Mouse (Mus musculus): ENCODE measurements around the gene Zfp300. TPM values are rescaled to one million over a fixed set of nuclear protein-coding genes. Genes with fewer than 3 reads are reported as not detected.

The Zfp300 gene
- 2.2 and 2.4 TPM in 2 replicates for polyA plus RNA-seq (2016; fragmentation: Nextera tagmentation; extraction: Ambion mirVana)

GRCm38 (mm10) chrX:21088983-21089866 lies at the start of gene Zfp300:
Gene Zfp300 (minus strand): TSS chrX:21089527.
- Histone ChIP-seq H3K4me1 (no peaks in the 10 kb centered on the region), H3K27ac (replicated peaks) (peak within 1 kb of the TSS; percentile 74), H3K4me3 (peak within 1 kb of the TSS; percentile 55), H3K36me3 (no peaks in the 10 kb centered on the region), H3K27me3 (ENCODE audit: low read depth, poor library complexity, severe bottlenecking) (no peaks in the 10 kb centered on the region), H3K9me3 (replicated peaks) (no peaks in the 10 kb centered on the region; the same call in 1 of the 2 replicates)
- peak; percentile 50 for DNase-seq (ENCODE audit: low spot score)
- WGBS, result 17% methylated on average over 27 of the region's 27 CpGs

- WGBS, result 87% methylated on average over 4 of the region's 4 CpGs
Measured at GRCm38 (mm10) chrX:21115520-21115919, 26.2 kb upstream of the Zfp300 start, which contains the start of gene Ssxa1. Gene Ssxa1 (plus strand): TSS chrX:21115820.

DNA sequence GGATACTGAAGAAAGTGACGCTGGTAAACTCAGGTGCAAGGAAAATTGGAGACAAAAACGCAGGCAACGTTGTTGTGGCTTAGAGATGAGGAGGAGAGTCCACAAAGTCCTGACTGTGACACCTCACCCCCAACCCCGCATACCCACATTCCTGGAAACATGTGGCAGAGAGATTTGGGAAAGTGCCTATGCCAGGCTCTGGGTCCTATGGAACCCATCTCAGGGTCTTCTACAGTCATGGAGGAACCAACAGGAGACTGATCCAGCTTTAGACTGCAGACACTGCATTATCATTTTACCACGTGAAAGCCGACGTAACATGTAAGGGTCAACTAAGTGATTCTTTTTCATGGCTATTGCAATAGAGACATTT lies 526 bp upstream of the Zfp300 start:
- Histone ChIP-seq H3K9me3 (replicated peaks) (no peaks in the 10 kb centered on the region), H3K4me1 (no peaks in the 10 kb centered on the region), H3K27me3 (ENCODE audit: low read depth, poor library complexity, severe bottlenecking) (no peaks in the 10 kb centered on the region), H3K36me3 (no peaks in the 10 kb centered on the region), H3K4me3 (peak overlapping the region; percentile 55), H3K27ac (replicated peaks) (peak overlapping the region; percentile 74; the same call in 1 of the 2 replicates)
- 56% methylated on average over 7 of the region's 7 CpGs for WGBS
- DNase-seq (ENCODE audit: low spot score), result no peak

More at GRCm38 (mm10) chrX:21115520-21115919, 26.2 kb upstream of the Zfp300 start, which contains the start of gene Ssxa1:
- Histone ChIP-seq H3K36me3 (no peaks in the 10 kb centered on the region), H3K9me3 (replicated peaks) (no peaks in the 10 kb centered on the region), H3K27ac (replicated peaks) (no peak within 1 kb of the TSS), H3K27me3 (ENCODE audit: low read depth, poor library complexity, severe bottlenecking) (no peaks in the 10 kb centered on the region), H3K4me3 (no peak within 1 kb of the TSS), H3K4me1 (no peaks in the 10 kb centered on the region)
- no peak for DNase-seq (ENCODE audit: low spot score)

GRCm38 (mm10) chrX:21088645-21088982 lies 713 bp downstream of the Zfp300 start:
- H3K4me3 ChIP-seq, result peak overlapping the region; percentile 55
- H3K4me1 ChIP-seq, result no peaks in the 10 kb centered on the region
- no peak for DNase-seq (ENCODE audit: low spot score)
- no peaks in the 10 kb centered on the region; the same call in 1 of the 2 replicates for H3K9me3 ChIP-seq (replicated peaks)
- H3K36me3 ChIP-seq, result peaks cover 2% of the 10 kb centered on the region; the same call in 1 of the 2 replicates
- WGBS, result 34% methylated on average over 6 of the region's 6 CpGs
- peak overlapping the region; percentile 74 for H3K27ac ChIP-seq (replicated peaks)
- no peaks in the 10 kb centered on the region for H3K27me3 ChIP-seq (ENCODE audit: low read depth, poor library complexity, severe bottlenecking)

DNA sequence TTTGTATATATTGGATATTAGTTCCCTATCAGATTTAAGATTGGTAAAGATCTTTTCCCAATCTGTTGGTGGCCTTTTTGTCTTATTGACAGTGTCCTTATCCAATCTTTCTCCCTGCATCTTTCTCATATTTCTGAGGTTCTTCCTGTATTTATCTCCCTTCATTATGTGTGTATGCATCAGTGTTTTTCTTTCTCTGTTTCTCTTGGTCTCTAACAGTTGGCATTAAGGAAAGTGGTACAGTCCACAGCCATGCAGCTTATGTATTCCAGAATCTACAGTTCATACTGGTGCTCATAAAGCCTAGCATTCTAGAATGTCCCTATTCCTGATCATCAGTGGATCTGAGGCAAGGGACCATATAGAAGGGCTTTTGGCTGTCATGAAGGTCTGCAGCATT lies 21.2 kb downstream of the Zfp300 start, which contains the start of gene Spaca5:
TSS of gene Spaca5 (plus strand) at position 301 of the 400 bp plus-strand sequence.
- Histone ChIP-seq H3K27me3 (ENCODE audit: low read depth, poor library complexity, severe bottlenecking) (no peaks in the 10 kb centered on the region), H3K9me3 (replicated peaks) (peaks cover 2% of the 10 kb centered on the region; the same call in 1 of the 2 replicates), H3K4me1 (no peaks in the 10 kb centered on the region), H3K36me3 (no peaks in the 10 kb centered on the region), H3K27ac (replicated peaks) (no peak within 1 kb of the TSS), H3K4me3 (no peak within 1 kb of the TSS)
- DNase-seq (ENCODE audit: low spot score), result no peak

DNA sequence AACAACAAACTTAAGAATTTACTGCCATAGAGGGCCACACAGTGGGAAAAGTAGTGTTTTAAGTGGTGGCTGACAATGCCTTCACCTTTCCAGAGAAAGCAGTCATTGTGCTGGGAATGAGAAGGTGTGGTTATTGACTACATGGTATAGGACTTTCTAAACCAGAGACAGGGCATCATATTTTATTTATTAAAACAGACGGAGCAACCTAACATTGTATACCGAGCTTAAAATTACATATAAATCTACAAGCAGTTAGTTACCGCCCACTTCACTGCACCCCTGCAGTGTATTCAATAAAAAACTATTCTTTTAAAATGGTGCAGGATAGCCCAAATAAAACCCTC lies 26.8 kb downstream of the Zfp300 start:
- Histone ChIP-seq H3K36me3 (no peaks in the 10 kb centered on the region), H3K27ac (replicated peaks) (peak overlapping the region; percentile 76), H3K9me3 (replicated peaks) (0 out of 2 replicates have a peak, but pooled peaks cover 2% of the 10 kb centered on the region), H3K27me3 (ENCODE audit: low read depth, poor library complexity, severe bottlenecking) (no peaks in the 10 kb centered on the region), H3K4me1 (no peaks in the 10 kb centered on the region), H3K4me3 (peak overlapping the region; percentile 58)
- no peak for DNase-seq (ENCODE audit: low spot score)
- WGBS, result 80% methylated on average over 3 of the region's 3 CpGs

- H3K4me3 ChIP-seq, result peak within 1 kb of the TSS; percentile 58
- no peaks in the 10 kb centered on the region for H3K4me1 ChIP-seq
- peak; percentile 69 for DNase-seq (ENCODE audit: low spot score)
- peak within 1 kb of the TSS; percentile 76 for H3K27ac ChIP-seq (replicated peaks)
- no peaks in the 10 kb centered on the region for H3K27me3 ChIP-seq (ENCODE audit: low read depth, poor library complexity, severe bottlenecking)
- no peaks in the 10 kb centered on the region for H3K36me3 ChIP-seq
- 0 out of 2 replicates have a peak, but pooled peaks cover 2% of the 10 kb centered on the region for H3K9me3 ChIP-seq (replicated peaks)
- 28% methylated on average over 25 of the region's 25 CpGs for WGBS
Measured at GRCm38 (mm10) chrX:21061866-21062543, 27.3 kb downstream of the Zfp300 start, which contains the start of gene Zfp182. Gene Zfp182 (minus strand): TSS chrX:21062316.

- Histone ChIP-seq H3K4me3 (peak overlapping the region; percentile 58), H3K9me3 (replicated peaks) (0 out of 2 replicates have a peak, but pooled peaks cover 2% of the 10 kb centered on the region), H3K4me1 (no peaks in the 10 kb centered on the region), H3K36me3 (no peaks in the 10 kb centered on the region), H3K27ac (replicated peaks) (peak overlapping the region; percentile 76), H3K27me3 (ENCODE audit: low read depth, poor library complexity, severe bottlenecking) (no peaks in the 10 kb centered on the region)
- 24% methylated on average over 9 of the region's 9 CpGs for WGBS
- DNase-seq (ENCODE audit: low spot score), result no peak
Measured at GRCm38 (mm10) chrX:21061460-21061859, 27.9 kb downstream of the Zfp300 start.

Other genes starting within 250 kb of the Zfp300 start
- 8.8 and 10.6 TPM in 2 replicates for gene Timp1, start 219.4 kb downstream of the Zfp300 start, polyA plus RNA-seq (2016; fragmentation: Nextera tagmentation; extraction: Ambion mirVana)
- gene Syn1, start 168.5 kb downstream of the Zfp300 start, polyA plus RNA-seq (2016; fragmentation: Nextera tagmentation; extraction: Ambion mirVana), result 4.0 and 6.8 TPM in 2 replicates
- 3.6 and 5.1 TPM in 2 replicates for gene Cfp, start 158.0 kb downstream of the Zfp300 start, polyA plus RNA-seq (2016; fragmentation: Nextera tagmentation; extraction: Ambion mirVana)
- gene Elk1, start 138.9 kb downstream of the Zfp300 start, polyA plus RNA-seq (2016; fragmentation: Nextera tagmentation; extraction: Ambion mirVana), result 9.6 and 12.3 TPM in 2 replicates
- 65.5 and 73.3 TPM in 2 replicates for gene Uxt, start 127.5 kb downstream of the Zfp300 start, polyA plus RNA-seq (2016; fragmentation: Nextera tagmentation; extraction: Ambion mirVana)
- 6.4 and 6.7 TPM in 2 replicates for gene Zfp182, start 27.2 kb downstream of the Zfp300 start, polyA plus RNA-seq (2016; fragmentation: Nextera tagmentation; extraction: Ambion mirVana)
- not detected in 2 replicates for gene Spaca5, start 21.1 kb downstream of the Zfp300 start, polyA plus RNA-seq (2016; fragmentation: Nextera tagmentation; extraction: Ambion mirVana)
- gene Ssxa1, start 26.3 kb upstream of the Zfp300 start, polyA plus RNA-seq (2016; fragmentation: Nextera tagmentation; extraction: Ambion mirVana), result not detected in 2 replicates
- gene Gm21876, start 86.1 kb upstream of the Zfp300 start, polyA plus RNA-seq (2016; fragmentation: Nextera tagmentation; extraction: Ambion mirVana), result not detected in 2 replicates

All from midbrain, embryonic 10.5 days (tissue).